Mouse (Mus musculus) embryonic facial prominence, embryonic 14.5 days (tissue): ENCODE data around the gene Bag6. TPM values are rescaled to one million over a fixed set of nuclear protein-coding genes. Genes with fewer than 3 reads are reported as not detected.

Experiments used
- ATAC-seq: fragments of 200-750 bp; cut with Nextera tagmentation; 2 replicates; pipeline ENCODE4 v1.8.0; 2017; ENCODE audit warnings: low read depth, moderate number of reproducible peaks, moderate TSS enrichment
- DNase-seq: peaks from one replicate; pipeline ENCODE4 v3.0.0-alpha.2; 2015; ENCODE audit warnings: low spot score
- H3K27ac ChIP-seq: fragments of 300-500 bp; sonication (generic); replicated peaks from 2 replicates; pipeline ENCODE4 v1.5.1; 2014; ENCODE audit warnings: low read depth, mild to moderate bottlenecking, low read length, moderate library complexity
- H3K27me3 ChIP-seq: fragments of 300-500 bp; sonication (generic); replicated peaks from 2 replicates; pipeline ENCODE4 v1.6.1; 2014; ENCODE audit warnings: low read length; ENCODE audit not compliant: control insufficient read depth, insufficient read depth
- H3K36me3 ChIP-seq: fragments of 300-500 bp; sonication (generic); 2 replicates; pipeline ENCODE4 v1.6.1; 2014; ENCODE audit warnings: low read length, mixed read lengths; ENCODE audit not compliant: control insufficient read depth, insufficient read depth
- H3K4me1 ChIP-seq: fragments of 300-500 bp; sonication (generic); 2 replicates; pipeline ENCODE4 v1.6.1; 2014; ENCODE audit warnings: antibody characterized with exemption, low read length; ENCODE audit not compliant: control insufficient read depth, insufficient read depth
- H3K4me2 ChIP-seq: fragments of 300-500 bp; sonication (generic); 2 replicates; pipeline ENCODE4 v1.6.1; 2014; ENCODE audit warnings: low read depth, mild to moderate bottlenecking, low read length, moderate library complexity, mixed read lengths
- H3K4me3 ChIP-seq: fragments of 300-500 bp; sonication (generic); 2 replicates; pipeline ENCODE4 v1.5.1; 2014; ENCODE audit warnings: low read depth, mild to moderate bottlenecking, low read length
- H3K9ac ChIP-seq: fragments of 300-500 bp; sonication (generic); 2 replicates; pipeline ENCODE4 v1.6.1; 2014; ENCODE audit warnings: low read depth, mild to moderate bottlenecking, low read length, moderate library complexity, mixed read lengths
- H3K9me3 ChIP-seq: fragments of 300-500 bp; sonication (generic); 2 replicates; pipeline ENCODE4 v1.6.1; 2016; ENCODE audit warnings: low read length; ENCODE audit not compliant: control insufficient read depth
- WGBS: fragments of 180-500 bp; shearing (Covaris S2); extraction: QIAGEN DNeasy Blood & Tissue Kit; methylation state at CpG from one replicate; pipeline ENCODE4 v1.1.7; 2014; 5-methylcytosine and 5-hydroxymethylcytosine counted together
- polyA plus RNA-seq: library from polyadenylated mRNA; unstranded; fragments of >200 nt; fragmentation: Nextera tagmentation; extraction: Ambion mirVana; gene quantifications from 2 replicates; pipeline ENCODE4 v1.2.1, GENCODE M21; 2014

Bag6 gene
- polyA plus RNA-seq, 1 experiment from 2014 or later = 77.3 TPM

DNA sequence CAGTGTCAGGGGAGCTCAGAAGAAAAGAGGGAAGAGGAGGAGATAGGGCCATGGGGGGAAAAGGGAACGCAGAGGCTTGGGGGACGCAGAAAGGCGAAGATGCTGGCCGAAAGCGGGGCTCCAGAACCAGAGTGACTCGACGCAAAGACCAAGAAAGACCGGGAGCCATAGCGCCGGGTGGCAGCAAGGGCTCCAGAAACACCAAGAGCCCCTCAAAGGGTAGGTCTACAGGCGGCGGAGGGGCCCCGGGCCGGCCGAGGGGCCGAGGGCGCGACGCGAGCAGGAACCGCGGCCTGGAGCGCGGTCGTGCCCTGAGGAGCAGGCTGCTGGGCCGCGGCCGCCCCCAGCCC, 29.2 kb downstream of the Bag6 start:
- Histone ChIP-seq H3K36me3 (peaks cover 31% of the 10 kb centered on the region), H3K27ac (peak overlapping the region; percentile 94), H3K9me3 (no peaks in the 10 kb centered on the region), H3K4me3 (peak overlapping the region; percentile 93), H3K27me3 (no peaks in the 10 kb centered on the region), H3K9ac (peak overlapping the region; percentile 99), H3K4me2 (peak overlapping the region; percentile 84), H3K4me1 (peaks cover 21% of the 10 kb centered on the region)
- ATAC-seq (no peak), DNase-seq (no peak)
- 0% methylated on average over 16 of the region's 28 CpGs for WGBS

DNA sequence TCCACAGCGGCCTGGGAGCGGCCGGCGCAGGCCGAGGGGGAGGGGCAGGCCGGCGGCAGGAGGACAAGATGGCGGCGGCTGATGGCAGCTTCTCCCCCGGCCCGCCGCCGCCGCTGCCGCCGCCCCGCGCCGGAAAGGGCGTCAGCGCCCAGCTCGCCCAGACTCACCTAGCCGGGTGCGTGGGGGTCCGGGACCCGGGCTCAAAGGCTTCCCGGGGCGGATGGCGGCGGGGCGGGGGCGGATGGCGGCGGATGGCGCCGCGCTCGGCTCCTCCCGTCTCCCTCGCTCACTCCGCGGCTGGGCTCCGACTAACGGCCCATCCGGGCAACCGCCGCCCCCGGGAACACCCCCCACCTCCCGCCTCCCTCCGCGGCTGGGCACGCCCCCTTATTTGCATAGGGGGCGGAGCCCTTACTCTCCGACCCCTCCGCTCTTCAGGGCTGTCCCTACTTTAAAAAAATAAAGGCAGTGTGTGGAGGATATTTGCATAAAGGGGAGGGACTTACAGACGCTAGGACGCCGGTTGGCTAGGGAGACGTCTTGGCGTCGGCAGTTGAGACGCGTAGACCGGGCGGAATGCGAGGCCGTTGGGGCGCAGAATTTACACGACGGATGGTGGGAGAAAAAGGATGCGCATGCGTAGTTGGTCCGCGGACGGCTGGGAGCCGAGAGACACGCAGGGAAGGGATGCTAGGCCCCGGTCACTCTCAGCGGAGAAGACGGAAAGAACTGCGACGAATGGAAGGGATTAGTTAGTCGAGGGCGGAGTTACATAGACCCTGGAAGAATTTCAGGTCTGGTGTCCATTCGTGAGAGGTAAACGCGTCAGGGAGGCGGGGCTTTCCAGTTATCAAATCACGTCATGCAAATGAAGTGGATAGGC, 29.8 kb downstream of the Bag6 start, which contains the start of gene Prrc2a:
Prrc2a (minus strand) TSS at position 330 of the 883 bp plus-strand sequence.
- H3K4me3 ChIP-seq = peak within 1 kb of the TSS; percentile 93
- under 1% methylated on average over 46 of the region's 89 CpGs for WGBS
- no peaks in the 10 kb centered on the region for H3K27me3 ChIP-seq
- H3K4me2 ChIP-seq = peak within 1 kb of the TSS; percentile 84
- ATAC-seq (peak; percentile 95), DNase-seq (peak; percentile 100)
- H3K9me3 ChIP-seq = no peaks in the 10 kb centered on the region
- peaks cover 21% of the 10 kb centered on the region for H3K4me1 ChIP-seq
- peaks cover 25% of the 10 kb centered on the region for H3K36me3 ChIP-seq
- peak within 1 kb of the TSS; percentile 95 for H3K27ac ChIP-seq
- peak within 1 kb of the TSS; percentile 99 for H3K9ac ChIP-seq

DNA sequence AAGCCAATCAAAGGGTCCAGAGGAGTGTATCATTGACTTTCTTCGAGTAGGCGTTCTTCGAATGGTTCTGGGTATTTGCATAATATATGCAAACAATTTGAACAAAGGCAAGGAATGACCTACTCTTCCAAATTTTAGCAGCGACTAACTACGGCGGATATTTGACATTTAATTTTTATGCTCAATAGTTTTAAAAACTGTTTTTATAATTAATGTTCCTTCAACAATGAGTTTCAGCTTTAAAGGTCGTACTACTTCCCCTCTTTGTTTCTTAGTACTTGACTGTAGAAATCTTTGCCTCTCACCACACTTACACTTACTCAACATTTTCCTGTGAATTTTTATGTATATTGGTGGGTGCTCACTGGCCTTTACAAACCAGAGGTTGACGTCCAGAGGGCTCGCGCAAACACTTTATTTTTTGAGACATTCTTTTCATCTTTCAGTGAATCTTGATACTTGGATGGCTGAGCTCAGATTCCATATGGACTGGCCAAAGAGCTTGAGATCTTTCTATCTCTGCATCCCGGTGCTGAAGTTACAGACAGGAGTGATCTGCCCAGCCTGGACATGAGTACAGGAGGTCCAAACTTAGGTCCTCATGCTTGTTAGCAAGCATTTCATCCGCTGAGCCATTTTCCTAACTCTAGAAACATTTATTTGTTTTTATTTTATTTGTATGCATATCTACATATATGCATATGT, 30.6 kb downstream of the Bag6 start:
- DNase-seq (no peak), ATAC-seq (peak; percentile 84)

DNA sequence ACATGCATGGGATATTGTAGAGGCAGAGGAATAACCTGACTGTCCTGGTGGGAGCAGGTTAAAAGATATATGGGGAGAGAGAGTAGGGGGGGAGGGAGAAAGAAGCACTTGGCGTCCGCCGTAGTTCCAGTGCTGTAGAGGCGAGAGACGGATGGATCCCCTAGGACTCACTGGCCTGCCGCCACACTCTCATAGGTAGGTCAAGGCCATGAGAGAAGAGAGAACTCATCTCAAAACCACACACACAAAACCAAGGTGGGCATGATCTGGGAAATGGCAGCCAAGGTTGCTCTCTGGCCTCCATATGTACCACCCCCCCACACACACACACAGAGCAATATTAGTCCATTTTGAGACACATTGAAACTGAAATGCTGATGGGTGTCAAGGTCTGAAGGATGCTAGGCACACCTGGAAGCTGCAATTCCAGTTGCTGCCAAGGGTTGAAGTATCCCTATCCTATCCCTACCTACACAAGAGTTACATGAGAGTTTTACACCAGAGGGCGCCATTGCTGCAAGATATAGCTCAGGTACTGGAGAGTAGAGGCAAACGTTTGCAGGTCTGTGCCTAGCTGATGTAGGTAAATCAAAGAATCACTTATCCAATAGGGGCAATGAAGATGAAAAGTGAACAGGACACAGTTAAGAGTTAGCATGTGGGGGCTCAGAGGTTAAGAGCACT, 31.5 kb downstream of the Bag6 start:
- Histone ChIP-seq H3K27ac (peak overlapping the region; percentile 95; the same call in 1 of the 2 replicates), H3K9me3 (no peaks in the 10 kb centered on the region), H3K27me3 (no peaks in the 10 kb centered on the region), H3K4me3 (no peak overlapping the region), H3K4me2 (peak overlapping the region; percentile 67), H3K36me3 (peaks cover 8% of the 10 kb centered on the region), H3K4me1 (peaks cover 21% of the 10 kb centered on the region), H3K9ac (0 out of 2 replicates have a peak overlapping the region, but pooled peaks have one; percentile 62)
- ATAC-seq (no peak), DNase-seq (peak; percentile 90)
- WGBS = 73% methylated on average over 8 of the region's 8 CpGs

More for the DNA sequence above, 30.6 kb downstream of the Bag6 start:
- Histone ChIP-seq H3K36me3 (peaks cover 17% of the 10 kb centered on the region), H3K27ac (peak overlapping the region; percentile 95), H3K4me1 (peaks cover 21% of the 10 kb centered on the region), H3K27me3 (no peaks in the 10 kb centered on the region), H3K9ac (peak overlapping the region; percentile 62), H3K4me2 (peak overlapping the region; percentile 67), H3K4me3 (peak overlapping the region; percentile 93), H3K9me3 (no peaks in the 10 kb centered on the region)
- 20% methylated on average over 12 of the region's 12 CpGs for WGBS

- Histone ChIP-seq H3K4me1 (peaks cover 13% of the 10 kb centered on the region), H3K4me2 (no peak overlapping the region), H3K9ac (no peak overlapping the region), H3K36me3 (no peaks in the 10 kb centered on the region), H3K4me3 (no peak overlapping the region), H3K27ac (no peak overlapping the region), H3K27me3 (no peaks in the 10 kb centered on the region), H3K9me3 (no peaks in the 10 kb centered on the region)
- ATAC-seq (no peak), DNase-seq (no peak)
- 90% methylated on average over 7 of the region's 7 CpGs for WGBS
These were observed 32.8 kb downstream of the Bag6 start for GRCm38 (mm10) chr17:35167794-35168193.

DNA sequence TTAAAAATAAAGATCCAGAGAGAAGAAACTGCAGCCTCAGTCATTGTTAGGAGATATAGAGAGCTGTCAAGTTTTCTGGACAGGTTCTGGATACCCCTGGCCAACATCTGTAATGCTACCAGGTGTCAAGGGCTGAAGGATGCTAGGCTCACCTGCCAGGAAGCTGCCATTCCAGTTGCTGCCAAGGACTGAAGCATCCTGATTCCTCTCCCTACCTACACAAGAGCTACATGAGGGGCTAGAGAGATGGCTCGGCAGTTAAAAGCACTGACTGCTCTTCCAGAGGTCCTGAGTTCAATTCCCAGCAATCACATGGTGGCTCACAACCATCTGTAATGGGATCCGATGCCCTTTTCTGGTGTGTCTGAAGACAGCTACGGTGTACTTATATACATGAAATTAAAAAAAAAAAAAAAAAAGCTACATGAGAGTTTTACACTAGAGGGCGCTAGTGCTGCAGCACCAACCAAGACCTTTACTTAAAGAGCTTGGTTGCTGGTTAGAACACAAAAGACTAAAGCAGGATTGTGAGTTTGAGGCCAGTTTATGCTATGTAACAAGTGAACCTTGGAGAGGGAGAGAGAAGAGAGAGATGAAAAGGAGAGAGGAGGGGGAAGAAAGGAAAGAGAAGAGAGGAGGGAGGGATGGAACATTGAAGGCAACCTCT, 33.7 kb downstream of the Bag6 start:
- no peaks in the 10 kb centered on the region for H3K27me3 ChIP-seq
- 12% methylated on average over 4 of the region's 4 CpGs for WGBS
- DNase-seq = peak; percentile 84

DNA sequence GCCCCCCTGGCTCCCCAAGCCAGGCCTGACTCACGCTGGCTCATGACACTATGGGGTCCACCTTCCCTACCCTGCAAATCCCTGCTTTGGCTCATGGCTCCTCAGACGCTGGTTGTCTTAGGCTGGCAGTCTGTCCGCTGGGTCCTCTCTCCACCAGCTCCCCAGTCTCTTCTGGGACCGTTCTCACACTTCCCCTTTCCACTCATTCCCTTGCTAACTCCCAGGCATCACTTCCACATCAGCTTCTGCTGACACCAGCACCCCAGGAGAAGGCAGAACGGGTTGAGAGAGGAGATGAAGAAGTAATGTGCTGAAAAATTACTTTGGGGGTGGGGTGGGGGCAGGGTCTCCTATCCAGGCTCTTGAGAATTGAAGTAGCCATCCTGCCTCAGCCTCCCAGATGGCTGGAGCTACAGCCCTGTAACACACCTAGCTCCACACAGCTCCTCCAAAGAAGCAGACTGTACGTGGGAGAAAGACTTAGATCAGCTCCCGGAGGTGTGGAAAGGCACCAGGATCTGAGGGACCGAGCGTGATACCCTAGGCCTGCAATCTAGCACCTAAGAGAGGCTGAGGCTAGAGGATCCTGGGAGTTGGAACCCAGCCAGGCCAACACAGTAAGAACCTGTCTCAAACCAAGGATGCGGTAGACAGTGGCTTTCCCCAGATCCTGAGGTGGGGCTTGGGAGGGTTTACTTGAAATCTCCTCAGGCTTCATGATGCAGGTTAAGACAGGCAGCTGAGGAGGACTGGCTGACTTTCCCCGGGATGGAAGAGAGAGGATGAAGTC, 37.7 kb downstream of the Bag6 start:
- Histone ChIP-seq H3K4me3 (no peak overlapping the region), H3K4me1 (peaks cover 6% of the 10 kb centered on the region; the same call in 1 of the 2 replicates), H3K4me2 (no peak overlapping the region), H3K9me3 (no peaks in the 10 kb centered on the region), H3K36me3 (no peaks in the 10 kb centered on the region), H3K27me3 (no peaks in the 10 kb centered on the region), H3K9ac (no peak overlapping the region), H3K27ac (no peak overlapping the region)
- WGBS = 62% methylated on average over 11 of the region's 11 CpGs
- peak; percentile 71 for DNase-seq
- peak; percentile 45 for ATAC-seq

More for the DNA sequence above, 33.7 kb downstream of the Bag6 start:
- peaks cover 13% of the 10 kb centered on the region for H3K4me1 ChIP-seq
- H3K4me2 ChIP-seq = no peak overlapping the region
- no peak for ATAC-seq
- no peak overlapping the region for H3K27ac ChIP-seq
- H3K4me3 ChIP-seq = no peak overlapping the region
- H3K9ac ChIP-seq = no peak overlapping the region
- no peaks in the 10 kb centered on the region for H3K36me3 ChIP-seq
- H3K9me3 ChIP-seq = no peaks in the 10 kb centered on the region
